Mouse (Mus musculus): ENCODE results near the gene Nipa2. TPM values are rescaled to one million over a fixed set of nuclear protein-coding genes. Genes with fewer than 3 reads are reported as not detected.
"Not testable (repeated sequence)": the region's sequence is repeated elsewhere in the genome, so short reads cannot be mapped to it uniquely, and the experiment has no call there.

Nipa2 gene
- polyA plus RNA-seq, 1 experiment from 2014 or later: 44.9 TPM

GRCm38 (mm10) chr7:55918365-55918764 is 43.9 kb downstream of the Nipa2 start:
- peaks cover 97% of the 10 kb centered on the region for H3K36me3 ChIP-seq (replicated peaks)
- 95% methylated on average over 11 of the region's 11 CpGs for WGBS
- H3K4me3 ChIP-seq; DNase-seq (ENCODE audit: low spot score); H3K27ac ChIP-seq (replicated peaks); H3K4me1 ChIP-seq; H3K27me3 ChIP-seq (replicated peaks; ENCODE audit: low read depth, poor library complexity, severe bottlenecking); H3K9me3 ChIP-seq: not testable (repeated sequence)

- no peak overlapping the region for H3K27ac ChIP-seq (replicated peaks)
- 89% methylated on average over 5 of the region's 5 CpGs for WGBS
- DNase-seq (ENCODE audit: low spot score): no peak
- H3K36me3 ChIP-seq (replicated peaks): peaks cover 93% of the 10 kb centered on the region
- H3K4me3 ChIP-seq: no peak overlapping the region
- H3K9me3 ChIP-seq: no peaks in the 10 kb centered on the region
- H3K4me1 ChIP-seq: no peaks in the 10 kb centered on the region
- no peaks in the 10 kb centered on the region for H3K27me3 ChIP-seq (replicated peaks; ENCODE audit: low read depth, poor library complexity, severe bottlenecking)
These were observed 50.2 kb downstream of the Nipa2 start for GRCm38 (mm10) chr7:55912118-55912517.

DNA sequence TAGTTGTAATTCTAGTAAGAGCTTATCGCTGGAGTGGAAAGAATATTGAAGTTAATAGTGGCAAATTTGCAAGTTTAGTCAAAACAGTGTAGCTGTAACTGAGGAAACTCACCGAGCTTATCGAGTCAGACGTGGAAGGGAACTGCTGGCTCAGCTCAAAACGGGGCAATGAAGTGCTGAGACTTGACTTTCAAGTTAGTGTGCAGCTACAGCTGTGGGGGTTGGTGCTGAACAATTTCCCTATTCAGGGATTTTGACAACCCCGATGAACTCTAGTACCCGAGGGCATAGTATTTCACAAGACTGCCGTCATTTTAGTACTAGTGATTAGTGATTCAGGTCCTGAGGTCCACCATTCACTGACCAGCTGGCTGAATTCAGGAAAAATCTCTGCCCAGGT is 50.9 kb downstream of the Nipa2 start:
- WGBS: 75% methylated on average over 8 of the region's 8 CpGs
- H3K27ac ChIP-seq (replicated peaks): no peak overlapping the region
- no peaks in the 10 kb centered on the region for H3K27me3 ChIP-seq (replicated peaks; ENCODE audit: low read depth, poor library complexity, severe bottlenecking)
- no peak for DNase-seq (ENCODE audit: low spot score)
- H3K36me3 ChIP-seq (replicated peaks): peaks cover 93% of the 10 kb centered on the region
- no peaks in the 10 kb centered on the region for H3K4me1 ChIP-seq
- H3K4me3 ChIP-seq: no peak overlapping the region
- H3K9me3 ChIP-seq: no peaks in the 10 kb centered on the region

DNA sequence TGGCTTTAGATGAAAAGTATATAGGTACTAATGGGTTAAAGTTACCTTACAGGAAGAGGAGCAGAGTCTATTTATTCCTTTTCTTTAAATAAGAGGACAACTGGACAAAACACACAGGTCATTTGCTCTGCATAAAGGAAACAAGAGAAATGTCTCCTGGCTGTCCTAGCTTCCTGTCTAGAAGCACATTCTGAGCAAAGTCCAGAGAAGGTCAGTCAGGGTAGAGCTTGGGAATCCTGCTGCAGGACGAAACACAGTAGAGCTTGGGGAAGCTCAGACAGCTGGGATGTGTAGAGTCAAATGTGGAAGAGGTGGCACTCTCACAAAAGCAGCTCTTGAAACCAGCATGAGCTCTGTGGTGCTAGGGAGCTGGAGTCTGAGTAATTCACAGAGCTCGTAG is 51.9 kb downstream of the Nipa2 start:
- Histone ChIP-seq H3K4me3 (no peak overlapping the region), H3K27ac (replicated peaks) (no peak overlapping the region), H3K4me1 (no peaks in the 10 kb centered on the region), H3K36me3 (replicated peaks) (peaks cover 93% of the 10 kb centered on the region), H3K9me3 (no peaks in the 10 kb centered on the region), H3K27me3 (replicated peaks; ENCODE audit: low read depth, poor library complexity, severe bottlenecking) (no peaks in the 10 kb centered on the region)
- WGBS: 85% methylated on average over 2 of the region's 2 CpGs
- no peak for DNase-seq (ENCODE audit: low spot score)

DNA sequence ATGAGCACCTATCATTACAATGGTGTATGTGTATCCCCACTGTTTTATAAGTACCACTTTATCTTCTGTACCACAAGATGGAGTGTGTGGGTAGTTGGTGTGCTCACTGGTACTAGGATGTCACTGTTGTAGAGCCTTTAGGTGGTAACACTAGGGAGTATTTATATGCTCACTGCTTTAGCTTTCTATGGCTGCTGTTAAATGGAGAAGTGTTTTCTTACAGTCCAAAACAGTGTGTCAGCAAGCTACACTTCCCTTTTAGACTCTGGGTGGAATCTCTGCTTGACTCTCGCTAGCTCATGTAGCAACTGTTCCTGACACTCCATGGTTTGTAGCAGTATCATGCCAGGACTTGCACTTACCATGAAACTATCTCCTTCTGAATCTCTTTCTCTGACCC is 52.8 kb downstream of the Nipa2 start:
- Histone ChIP-seq H3K27me3 (replicated peaks; ENCODE audit: low read depth, poor library complexity, severe bottlenecking) (no peaks in the 10 kb centered on the region), H3K9me3 (no peaks in the 10 kb centered on the region), H3K4me1 (no peaks in the 10 kb centered on the region), H3K27ac (replicated peaks) (no peak overlapping the region), H3K36me3 (replicated peaks) (peaks cover 93% of the 10 kb centered on the region), H3K4me3 (no peak overlapping the region)
- 98% methylated on average over 1 of the region's 1 CpGs for WGBS
- DNase-seq (ENCODE audit: low spot score): no peak

DNA sequence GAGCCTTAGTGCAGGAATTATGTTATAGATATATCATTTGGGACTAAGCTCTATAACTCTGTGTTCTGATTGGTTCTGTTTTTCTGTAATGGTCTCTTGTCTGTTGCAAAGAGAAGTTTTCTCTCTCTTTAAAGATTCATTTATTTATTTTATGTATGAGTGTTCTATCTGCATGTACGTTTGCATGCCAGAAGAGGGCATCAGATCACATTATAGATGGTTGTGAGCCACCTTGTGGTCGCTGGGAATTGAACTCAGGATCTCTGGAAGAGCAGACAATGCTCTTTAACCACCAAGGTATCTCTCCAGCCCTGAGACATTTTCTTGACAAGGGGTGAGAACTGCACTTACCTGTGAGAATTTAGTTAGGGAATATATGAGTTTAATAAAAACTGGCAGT is 56.8 kb downstream of the Nipa2 start:
- no peaks in the 10 kb centered on the region for H3K9me3 ChIP-seq
- no peak for DNase-seq (ENCODE audit: low spot score)
- H3K4me1 ChIP-seq: no peaks in the 10 kb centered on the region
- no peak overlapping the region for H3K27ac ChIP-seq (replicated peaks)
- H3K4me3 ChIP-seq: no peak overlapping the region
- WGBS: 82% methylated on average over 2 of the region's 2 CpGs
- H3K36me3 ChIP-seq (replicated peaks): peaks cover 97% of the 10 kb centered on the region
- no peaks in the 10 kb centered on the region for H3K27me3 ChIP-seq (replicated peaks; ENCODE audit: low read depth, poor library complexity, severe bottlenecking)

GRCm38 (mm10) chr7:55903766-55904165 is 58.5 kb downstream of the Nipa2 start:
- Histone ChIP-seq H3K27ac (replicated peaks) (no peak overlapping the region), H3K4me3 (no peak overlapping the region), H3K9me3 (no peaks in the 10 kb centered on the region), H3K36me3 (replicated peaks) (peaks cover 97% of the 10 kb centered on the region), H3K4me1 (no peaks in the 10 kb centered on the region), H3K27me3 (replicated peaks; ENCODE audit: low read depth, poor library complexity, severe bottlenecking) (no peaks in the 10 kb centered on the region)
- DNase-seq (ENCODE audit: low spot score): no peak
- WGBS: 92% methylated on average over 5 of the region's 5 CpGs

DNA sequence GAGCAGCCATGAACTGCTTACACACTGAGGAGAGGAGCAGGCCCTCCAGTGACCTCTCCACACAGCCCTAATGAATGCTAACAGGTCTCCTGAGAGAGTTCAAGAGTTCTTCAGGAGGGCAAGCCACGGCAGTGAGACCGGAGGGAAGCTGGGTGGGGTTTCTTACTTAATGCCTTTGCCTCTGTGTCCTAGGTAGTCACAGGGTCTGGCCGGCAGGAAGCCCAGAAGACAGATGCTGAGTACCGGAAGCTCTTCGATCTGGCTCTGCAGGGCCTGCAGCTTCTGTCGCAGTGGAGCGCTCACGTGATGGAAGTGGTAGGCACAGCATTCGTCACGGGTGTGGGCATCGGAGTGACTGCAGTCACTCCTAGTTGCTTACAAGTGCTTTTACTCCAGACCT is 70.5 kb downstream of the Nipa2 start:
- no peaks in the 10 kb centered on the region for H3K4me1 ChIP-seq
- no peaks in the 10 kb centered on the region for H3K9me3 ChIP-seq
- H3K4me3 ChIP-seq: no peak overlapping the region
- H3K27me3 ChIP-seq (replicated peaks; ENCODE audit: low read depth, poor library complexity, severe bottlenecking): no peaks in the 10 kb centered on the region
- WGBS: 90% methylated on average over 11 of the region's 11 CpGs
- peaks cover 90% of the 10 kb centered on the region for H3K36me3 ChIP-seq (replicated peaks)
- no peak for DNase-seq (ENCODE audit: low spot score)
- no peak overlapping the region for H3K27ac ChIP-seq (replicated peaks)

GRCm38 (mm10) chr7:55890731-55891130 is 71.5 kb downstream of the Nipa2 start:
- no peaks in the 10 kb centered on the region for H3K4me1 ChIP-seq
- H3K27me3 ChIP-seq (replicated peaks; ENCODE audit: low read depth, poor library complexity, severe bottlenecking): no peaks in the 10 kb centered on the region
- H3K9me3 ChIP-seq: no peaks in the 10 kb centered on the region
- H3K4me3 ChIP-seq: no peak overlapping the region
- peaks cover 87% of the 10 kb centered on the region for H3K36me3 ChIP-seq (replicated peaks)
- no peak overlapping the region for H3K27ac ChIP-seq (replicated peaks)
- DNase-seq (ENCODE audit: low spot score): no peak

DNA sequence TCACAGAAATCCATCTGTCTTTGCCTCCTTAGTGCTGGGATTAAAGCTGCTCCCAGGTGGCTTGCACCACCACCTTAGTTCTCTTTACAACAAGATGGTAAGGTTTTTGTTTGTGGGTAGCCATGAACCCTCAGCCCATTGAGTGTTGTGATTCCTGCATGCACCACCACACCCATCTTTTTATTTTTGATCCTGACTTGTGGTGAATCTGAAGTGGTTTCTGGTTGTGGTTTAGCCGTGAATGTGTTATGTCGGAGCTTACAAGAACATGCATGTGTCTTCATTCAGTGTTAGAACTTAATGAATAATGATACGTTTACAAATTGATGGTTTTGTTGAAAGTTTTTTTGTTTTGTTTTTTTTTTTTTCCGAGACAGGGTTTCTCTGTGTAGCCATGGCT is 72.3 kb downstream of the Nipa2 start:
- Histone ChIP-seq H3K27me3 (replicated peaks; ENCODE audit: low read depth, poor library complexity, severe bottlenecking) (no peaks in the 10 kb centered on the region), H3K4me1 (no peaks in the 10 kb centered on the region), H3K36me3 (replicated peaks) (peaks cover 81% of the 10 kb centered on the region), H3K9me3 (no peaks in the 10 kb centered on the region), H3K27ac (replicated peaks) (no peak overlapping the region), H3K4me3 (no peak overlapping the region)
- WGBS: 89% methylated on average over 4 of the region's 4 CpGs
- DNase-seq (ENCODE audit: low spot score): no peak

DNA sequence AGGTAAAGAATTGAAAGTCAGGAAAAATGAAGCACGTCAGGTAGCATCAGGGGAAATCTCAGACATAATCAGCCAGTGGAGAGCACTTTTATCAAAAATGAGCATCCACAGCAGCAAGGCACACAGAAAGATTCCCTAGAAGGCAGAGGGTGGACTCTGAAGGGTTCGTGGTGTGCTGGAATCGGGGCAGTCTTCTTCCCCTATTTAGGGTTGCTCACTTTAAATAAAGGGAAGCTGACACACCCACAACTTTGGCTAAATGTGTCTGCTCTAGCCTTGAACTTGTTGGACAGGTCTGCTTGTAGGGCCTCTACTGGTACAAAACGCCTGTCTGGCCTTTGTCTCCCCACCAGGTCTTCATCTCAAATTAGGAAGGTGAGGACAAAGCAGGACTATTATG is 73.7 kb downstream of the Nipa2 start:
- Histone ChIP-seq H3K4me3 (no peak overlapping the region), H3K4me1 (no peaks in the 10 kb centered on the region), H3K27ac (replicated peaks) (no peak overlapping the region), H3K27me3 (replicated peaks; ENCODE audit: low read depth, poor library complexity, severe bottlenecking) (no peaks in the 10 kb centered on the region), H3K9me3 (no peaks in the 10 kb centered on the region), H3K36me3 (replicated peaks) (peaks cover 76% of the 10 kb centered on the region)
- WGBS: 93% methylated on average over 4 of the region's 4 CpGs
- DNase-seq (ENCODE audit: low spot score): no peak

Other genes with a start within 250 kb of the Nipa2 start
- gene Siglech, start 194.3 kb downstream of the Nipa2 start, polyA plus RNA-seq (2016; fragmentation: Nextera tagmentation; extraction: Ambion mirVana): 0.48 and 1.1 TPM in 2 replicates
- gene Tubgcp5, start 168.3 kb downstream of the Nipa2 start, polyA plus RNA-seq (2016; fragmentation: Nextera tagmentation; extraction: Ambion mirVana): 32.6 and 35.5 TPM in 2 replicates
- gene Cyfip1, start 120.7 kb downstream of the Nipa2 start, polyA plus RNA-seq (2016; fragmentation: Nextera tagmentation; extraction: Ambion mirVana): 110 and 111 TPM in 2 replicates
- 7.4 and 7.5 TPM in 2 replicates for gene Nipa1, start 57.5 kb upstream of the Nipa2 start, polyA plus RNA-seq (2016; fragmentation: Nextera tagmentation; extraction: Ambion mirVana)
- 21.0 and 22.1 TPM in 2 replicates for gene Herc2, start 87.7 kb upstream of the Nipa2 start, polyA plus RNA-seq (2016; fragmentation: Nextera tagmentation; extraction: Ambion mirVana)

Data from embryonic facial prominence, embryonic 10.5 days (tissue).